27 mouse cellular contexts compared by ENCODE assay signal in the genomic region with DNA sequence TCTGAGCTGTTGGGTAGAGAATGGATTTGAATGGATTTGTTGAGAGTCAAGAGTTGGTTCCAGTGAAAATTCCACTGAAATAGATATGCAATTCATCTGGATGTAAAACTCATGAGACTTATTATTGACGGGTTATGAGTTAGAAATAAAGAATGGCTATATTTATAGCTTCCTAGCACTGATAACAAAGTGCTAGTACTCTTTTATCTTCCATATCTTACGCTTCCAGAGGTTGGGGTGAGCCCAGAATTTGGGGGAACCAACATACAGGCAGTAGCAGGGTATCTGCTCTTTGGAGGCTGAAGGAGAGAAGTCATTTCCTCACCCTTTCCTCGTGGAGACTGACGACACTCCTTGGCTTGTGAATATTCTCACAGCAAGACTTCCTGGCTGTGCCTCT. TPM values are rescaled to one million over a fixed set of nuclear protein-coding genes. Genes with fewer than 3 reads are reported as not detected.
A peak's percentile ranks its signal among the peaks of the same experiment; 100 is the strongest.
DNase-seq lines count a peak whose midpoint lies in the region; ATAC-seq lines count a peak whose summit lies in the region.
"Had no signal": no experiment of that assay in that cellular context is flagged by ENCODE, and none has a peak within 500 bp of the region (broad histone marks: within the 10 kb centered on the region; RNA-seq: fewer than 3 reads in every experiment).

No protein-coding gene starts in this region.

- no peaks in the 10 kb centered on the region for H3K36me3 ChIP-seq in liver, embryonic 15.5 days (replicated peaks)
- H3K36me3 ChIP-seq in liver, embryonic 11.5 days (ENCODE audit: control insufficient read depth, insufficient read depth, low read length) = no peaks in the 10 kb centered on the region
- no peaks in the 10 kb centered on the region for H3K36me3 ChIP-seq in midbrain, embryonic 11.5 days (ENCODE audit: control insufficient read depth, insufficient read depth, low read length)
- no peaks in the 10 kb centered on the region for H3K36me3 ChIP-seq in midbrain, embryonic 10.5 days
- H3K36me3 ChIP-seq: embryonic facial prominence, embryonic 13.5 days; embryonic facial prominence, embryonic 15.5 days; forebrain, embryonic 10.5 days; forebrain, embryonic 12.5 days had no signal

- intact Hi-C loops in heart, postnatal 10 days (cut with DNase I) = no loop called here

- 35% methylated on average over 4 of the region's 4 CpGs for WGBS in liver, embryonic 15.5 days (ENCODE audit: insufficient replicate concordance)
- WGBS in liver, embryonic 11.5 days = 61% methylated on average over 4 of the region's 4 CpGs
- WGBS in midbrain, embryonic 11.5 days = 79% methylated on average over 4 of the region's 4 CpGs
- 82% methylated on average over 4 of the region's 4 CpGs for WGBS in midbrain, embryonic 10.5 days

- no peak overlapping the region for H3K9ac ChIP-seq in liver, embryonic 15.5 days
- H3K9ac ChIP-seq in liver, embryonic 11.5 days (ENCODE audit: low read depth, low read length) = no peak overlapping the region
- H3K9ac ChIP-seq in midbrain, embryonic 11.5 days (ENCODE audit: low read length) = no peak overlapping the region
- H3K9ac ChIP-seq: embryonic facial prominence, embryonic 13.5 days; embryonic facial prominence, embryonic 15.5 days; forebrain, embryonic 12.5 days had no signal

- H3K4me2 ChIP-seq in liver, embryonic 15.5 days = 0 out of 2 replicates have a peak overlapping the region, but pooled peaks have one; percentile 11
- H3K4me2 ChIP-seq in liver, embryonic 11.5 days = no peak overlapping the region
- H3K4me2 ChIP-seq in midbrain, embryonic 11.5 days = no peak overlapping the region
- H3K4me2 ChIP-seq: embryonic facial prominence, embryonic 13.5 days; embryonic facial prominence, embryonic 15.5 days; forebrain, embryonic 12.5 days had no signal

- H3K27me3 ChIP-seq in liver, embryonic 15.5 days = no peaks in the 10 kb centered on the region
- no peaks in the 10 kb centered on the region for H3K27me3 ChIP-seq in liver, embryonic 11.5 days (replicated peaks; ENCODE audit: control insufficient read depth, insufficient read depth, low read length)
- 0 out of 2 replicates have a peak, but pooled peaks cover 4% of the 10 kb centered on the region for H3K27me3 ChIP-seq in midbrain, embryonic 11.5 days (ENCODE audit: control insufficient read depth, insufficient read depth, low read length)
- H3K27me3 ChIP-seq in midbrain, embryonic 10.5 days (ENCODE audit: low read depth, poor library complexity, severe bottlenecking) = peaks cover 24% of the 10 kb centered on the region
- H3K27me3 ChIP-seq: CH12.LX; embryonic facial prominence, embryonic 13.5 days; embryonic facial prominence, embryonic 15.5 days; forebrain, embryonic 12.5 days had no signal

- ATAC-seq in liver, embryonic 15.5 days (ENCODE audit: insufficient read depth) = no peak
- no peak for ATAC-seq in liver, embryonic 11.5 days (replicated peaks; ENCODE audit: low FRiP score)
- no peak for ATAC-seq in midbrain, embryonic 11.5 days (ENCODE audit: low FRiP score)
- ATAC-seq: CD4-positive, CD25-positive, alpha-beta regulatory T cell, adult 4 months; forebrain, embryonic 14.5 days; forebrain, embryonic 16.5 days had no signal

- H3K27ac ChIP-seq in liver, embryonic 15.5 days (replicated peaks) = 0 out of 2 replicates have a peak overlapping the region, but pooled peaks have one; percentile 11
- H3K27ac ChIP-seq in liver, embryonic 11.5 days (ENCODE audit: low read depth, low read length) = no peak overlapping the region; the same call in 1 of the 2 replicates
- H3K27ac ChIP-seq in midbrain, embryonic 11.5 days (ENCODE audit: low read depth, low read length) = no peak overlapping the region
- no peak overlapping the region for H3K27ac ChIP-seq in midbrain, embryonic 10.5 days (replicated peaks)
- H3K27ac ChIP-seq: embryonic facial prominence, embryonic 13.5 days; embryonic facial prominence, embryonic 15.5 days; forebrain, embryonic 10.5 days; forebrain, embryonic 12.5 days had no signal

- DNase-seq in heart, adult 11 months = peak; percentile 42
- DNase-seq in heart, postnatal 10 days = no peak
- no peak for DNase-seq in liver, embryonic 11.5 days (ENCODE audit: low spot score)
- peak; percentile 53 for DNase-seq in midbrain, embryonic 11.5 days (ENCODE audit: low spot score, missing footprints)
- no peak for DNase-seq in midbrain, embryonic 10.5 days (ENCODE audit: low spot score)
- DNase-seq: adrenal gland, adult 2 months; adrenal gland, postnatal 10 days; adrenal gland, postnatal 25 days; B cell, adult 2 months; cerebellum, adult 11 months; cerebellum, adult 18-20 months; cerebellum, adult 8-10 months; cerebellum, adult 9-11 months; cerebellum, postnatal 14 days; cerebellum, postnatal 36 days; embryo, embryonic 11 days had no signal

- no peaks in the 10 kb centered on the region for H3K9me3 ChIP-seq in liver, embryonic 15.5 days (replicated peaks)
- H3K9me3 ChIP-seq in liver, embryonic 11.5 days (ENCODE audit: control insufficient read depth, low read length) = no peaks in the 10 kb centered on the region
- no peaks in the 10 kb centered on the region for H3K9me3 ChIP-seq in midbrain, embryonic 11.5 days (ENCODE audit: control insufficient read depth, low read length)
- H3K9me3 ChIP-seq in midbrain, embryonic 10.5 days (replicated peaks) = no peaks in the 10 kb centered on the region
- H3K9me3 ChIP-seq: embryonic facial prominence, embryonic 13.5 days; embryonic facial prominence, embryonic 15.5 days; forebrain, embryonic 10.5 days; forebrain, embryonic 12.5 days; G1E had no signal

- peaks cover 54% of the 10 kb centered on the region for H3K4me1 ChIP-seq in liver, embryonic 15.5 days (replicated peaks)
- H3K4me1 ChIP-seq in liver, embryonic 11.5 days (replicated peaks; ENCODE audit: control insufficient read depth, insufficient read depth, low read length) = peaks cover 22% of the 10 kb centered on the region
- peaks cover 6% of the 10 kb centered on the region; the same call in 1 of the 2 replicates for H3K4me1 ChIP-seq in midbrain, embryonic 11.5 days (ENCODE audit: control insufficient read depth, insufficient read depth, low read length)
- H3K4me1 ChIP-seq in midbrain, embryonic 10.5 days = peaks cover 23% of the 10 kb centered on the region

- H3K4me3 ChIP-seq in liver, embryonic 15.5 days (replicated peaks) = no peak overlapping the region
- no peak overlapping the region for H3K4me3 ChIP-seq in liver, embryonic 11.5 days (ENCODE audit: low read depth, low read length)
- no peak overlapping the region for H3K4me3 ChIP-seq in midbrain, embryonic 11.5 days (ENCODE audit: low read depth, low read length)
- H3K4me3 ChIP-seq in midbrain, embryonic 10.5 days = no peak overlapping the region
- H3K4me3 ChIP-seq: embryonic facial prominence, embryonic 13.5 days; embryonic facial prominence, embryonic 15.5 days; erythroblast, embryonic 14.5 days; forebrain, embryonic 10.5 days; forebrain, embryonic 12.5 days had no signal

RNA-seq across cellular contexts. Expression of gene Gne, which starts 9.6 kb away (rescaled TPM):
- 10 to 100 TPM; 33.7 to 38.5 TPM for total RNA-seq in heart, postnatal 10 days (2021)
- 30.8 and 31.7 TPM in 2 replicates for polyA plus RNA-seq in liver, embryonic 15.5 days (2015; fragmentation: Nextera tagmentation; extraction: Ambion mirVana)
- polyA plus RNA-seq in liver, embryonic 11.5 days (2014; fragmentation: Nextera tagmentation; extraction: Ambion mirVana) = 46.3 and 51.9 TPM in 2 replicates
- 15.1 and 18.1 TPM in 2 replicates for polyA plus RNA-seq in midbrain, embryonic 11.5 days (2014; fragmentation: Nextera tagmentation; extraction: Ambion mirVana)
- 14.5 and 17.6 TPM in 2 replicates for polyA plus RNA-seq in midbrain, embryonic 10.5 days (2016; fragmentation: Nextera tagmentation; extraction: Ambion mirVana)

Comparison
In these comparisons a context has a peak if more than half of its experiments do, and no peak if none do; other contexts are left out.
1. DNase-seq: peak in heart, adult 11 months (single experiment) and midbrain, embryonic 11.5 days (single experiment); none in heart, postnatal 10 days (0 of 2), liver, embryonic 11.5 days (single experiment) and midbrain, embryonic 10.5 days (single experiment).